Mouse (Mus musculus) left cerebral cortex, adult 2 months (tissue): ENCODE results near the gene Arhgap15. TPM values are rescaled to one million over a fixed set of nuclear protein-coding genes. Genes with fewer than 3 reads are reported as not detected.

Experiments
- DNase-seq, 2 experiments: peaks; one replicate each; pipeline ENCODE4 v3.0.0; 2021 to 2022; ENCODE audit warnings: low spot score in 2 of 2, mixed read lengths in 1 of 2; ENCODE audit errors: extremely low spot score in 1 of 2
- H3K27ac ChIP-seq: fragments of 200-600 bp; 2 replicates; pipeline ENCODE4 v1.8.1; 2022
- H3K4me3 ChIP-seq: fragments of 200-600 bp; 2 replicates; pipeline ENCODE4 v1.8.1; 2022
- CTCF ChIP-seq: fragments of 200-600 bp; IDR thresholded peaks from 2 replicates; pipeline ENCODE4 v1.8.1; 2022; ENCODE audit warnings: antibody characterized with exemption, mild to moderate bottlenecking, moderate library complexity
- intact Hi-C: fragments of 180-260 bp; cut with DNase I; formaldehyde crosslinking; loops from one replicate; pipeline ENCODE4 v1.15.1; 2025
- total RNA-seq, 2 experiments: library from RNA; stranded (reverse); gene quantifications; 2 replicates each; pipeline ENCODE4 v1.2.3; 2021

The Arhgap15 gene
- total RNA-seq, 2 experiments from 2014 or later = 9.7 to 12.8 TPM

DNA sequence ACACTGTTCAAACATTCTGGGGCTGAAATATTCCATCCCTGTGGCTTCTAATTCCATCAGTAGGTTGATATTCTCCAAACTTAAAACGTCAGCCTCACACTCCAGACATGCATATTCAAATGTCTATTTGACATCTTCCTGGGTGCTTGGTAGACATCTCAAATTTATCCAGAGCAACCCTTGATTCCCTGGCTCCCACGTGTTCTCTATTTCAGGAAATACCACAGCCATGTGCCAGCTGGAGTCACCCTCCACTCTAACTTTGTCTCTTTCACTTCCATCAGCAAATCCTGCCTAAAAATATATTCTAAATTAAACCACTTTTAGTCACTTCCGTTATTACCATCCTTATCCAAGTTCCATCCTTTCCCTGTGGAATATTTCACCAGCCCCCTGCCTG, 382.6 kb downstream of the Arhgap15 start:
- intact Hi-C loops = loop anchor here (10.0 kb wide), 2 partner anchors 346 to 974 kb away; no protein-coding TSS in a partner anchor
- TF ChIP-seq CTCF = no peak
- no peak overlapping the region for H3K4me3 ChIP-seq
- peak overlapping the region; percentile 71 for H3K27ac ChIP-seq
- peak in 1 of 2 experiments; percentile 11 for DNase-seq

GRCm38 (mm10) chr2:44134796-44135195, 386.2 kb downstream of the Arhgap15 start:
- DNase-seq = no peak
- no peak for TF ChIP-seq CTCF
- Histone ChIP-seq H3K4me3 (no peak overlapping the region), H3K27ac (peak overlapping the region; percentile 36; the same call in 1 of the 2 replicates)
- intact Hi-C loops = loop anchor here (10.0 kb wide), 2 partner anchors 350 to 970 kb away; no protein-coding TSS in a partner anchor

DNA sequence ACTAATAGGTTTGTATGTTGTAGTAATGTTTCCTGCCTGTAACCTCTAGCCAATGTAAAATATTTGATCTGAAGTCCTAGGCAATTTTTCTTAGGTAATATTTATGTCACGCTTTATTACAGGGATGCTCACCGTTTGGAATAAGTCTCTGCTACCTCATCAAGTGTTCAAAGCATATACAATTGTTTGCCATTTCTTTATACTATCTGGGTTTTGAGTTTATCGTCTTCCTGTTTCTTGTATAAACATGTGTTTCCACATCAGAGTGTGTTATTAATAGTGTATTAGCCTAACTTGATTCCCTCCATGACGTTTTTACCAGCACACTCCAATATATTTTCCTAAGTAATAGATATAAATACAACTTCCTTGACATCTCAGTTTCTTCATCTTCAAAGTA, 391.8 kb downstream of the Arhgap15 start:
- intact Hi-C loops = no loop called here

GRCm38 (mm10) chr2:44142152-44142551, 393.5 kb downstream of the Arhgap15 start:
- H3K4me3 ChIP-seq = no peak overlapping the region
- no peak overlapping the region for H3K27ac ChIP-seq
- no peak for TF ChIP-seq CTCF
- no peak for DNase-seq
- intact Hi-C loops = no loop called here

More for the DNA sequence above, 391.8 kb downstream of the Arhgap15 start:
- Histone ChIP-seq H3K27ac (no peak overlapping the region), H3K4me3 (no peak overlapping the region)
- no peak for TF ChIP-seq CTCF
- DNase-seq = no peak

GRCm38 (mm10) chr2:44142611-44143010, 394.0 kb downstream of the Arhgap15 start:
- TF ChIP-seq CTCF = no peak
- DNase-seq = no peak
- H3K4me3 ChIP-seq = no peak overlapping the region
- intact Hi-C loops = no loop called here
- H3K27ac ChIP-seq = no peak overlapping the region

DNA sequence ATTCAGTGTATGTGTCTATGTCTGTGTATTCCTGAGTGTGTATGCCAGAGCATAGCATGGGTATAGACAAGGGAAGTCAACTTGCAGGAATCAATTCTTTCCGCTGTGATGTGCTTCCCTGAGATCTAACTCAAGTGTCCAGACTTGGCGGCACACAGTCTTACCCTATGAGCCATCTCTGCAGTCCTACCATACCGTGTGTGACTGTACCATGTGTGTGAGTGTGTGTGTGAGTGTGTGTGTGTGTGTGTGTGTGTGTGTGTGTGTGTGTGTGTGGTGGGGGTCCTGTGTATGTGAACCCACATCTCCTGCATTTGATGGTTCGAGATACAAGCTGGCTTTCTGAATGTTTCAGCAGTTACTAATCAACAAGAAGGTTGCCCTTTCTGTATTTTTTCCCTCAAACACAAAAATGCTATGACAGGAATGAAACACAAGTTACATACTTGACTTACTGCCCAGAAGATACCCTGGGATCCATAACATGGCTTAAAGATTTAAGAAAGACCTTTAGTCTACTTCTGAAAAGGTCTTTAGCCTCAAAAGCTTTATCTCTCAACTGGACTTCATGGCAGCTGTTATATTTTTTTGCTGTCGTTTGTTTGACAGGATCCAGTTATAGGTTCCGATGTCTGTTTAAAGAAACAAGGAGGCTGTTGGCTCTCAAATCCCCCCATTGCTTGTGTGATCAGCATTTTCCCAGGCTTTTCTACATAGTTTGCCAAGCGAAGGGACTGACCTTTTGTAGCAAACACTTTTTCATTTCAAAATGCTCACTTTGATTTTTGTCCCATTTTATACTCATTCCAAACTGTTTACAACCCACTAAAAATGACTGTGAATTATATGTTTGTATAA, 397.7 kb downstream of the Arhgap15 start:
- no peak for DNase-seq
- TF ChIP-seq CTCF = no peak
- Histone ChIP-seq H3K4me3 (no peak overlapping the region), H3K27ac (no peak overlapping the region)
- intact Hi-C loops = no loop called here

GRCm38 (mm10) chr2:44147486-44147885, 398.9 kb downstream of the Arhgap15 start:
- intact Hi-C loops = no loop called here
- no peak for DNase-seq
- Histone ChIP-seq H3K4me3 (no peak overlapping the region), H3K27ac (no peak overlapping the region)
- no peak for TF ChIP-seq CTCF

- no peak for DNase-seq
- intact Hi-C loops = no loop called here
- TF ChIP-seq CTCF = no peak
- H3K4me3 ChIP-seq = no peak overlapping the region
- H3K27ac ChIP-seq = no peak overlapping the region
These were observed 399.3 kb downstream of the Arhgap15 start for GRCm38 (mm10) chr2:44147971-44148370.

GRCm38 (mm10) chr2:44148550-44149100, 400.0 kb downstream of the Arhgap15 start:
- no peak for TF ChIP-seq CTCF
- Histone ChIP-seq H3K4me3 (no peak overlapping the region), H3K27ac (no peak overlapping the region)
- intact Hi-C loops = no loop called here
- no peak for DNase-seq

- TF ChIP-seq CTCF = no peak
- no peak overlapping the region for H3K4me3 ChIP-seq
- H3K27ac ChIP-seq = no peak overlapping the region
- intact Hi-C loops = no loop called here
- no peak for DNase-seq
These were observed 403.7 kb downstream of the Arhgap15 start for GRCm38 (mm10) chr2:44152301-44152700.

DNA sequence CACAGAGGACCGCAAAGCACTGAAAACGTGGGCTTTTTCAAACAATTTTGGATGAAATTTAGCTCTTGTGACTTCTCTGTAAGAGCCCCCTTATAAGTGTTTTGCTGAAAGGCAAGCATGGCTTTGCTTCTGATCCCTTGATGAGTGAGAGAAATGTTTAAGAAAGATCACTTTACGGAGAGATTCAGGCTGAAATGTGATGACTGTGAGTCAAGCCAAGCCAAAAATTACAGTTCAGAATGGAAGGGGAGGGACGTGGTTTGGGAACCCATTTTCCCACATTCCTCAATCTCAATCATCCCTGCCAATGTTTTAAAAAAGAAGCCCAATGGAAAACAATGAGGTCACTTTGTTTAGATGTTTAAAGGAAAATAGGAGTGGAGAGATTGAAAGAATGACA, 411.7 kb downstream of the Arhgap15 start:
- Histone ChIP-seq H3K4me3 (no peak overlapping the region), H3K27ac (no peak overlapping the region)
- no peak for TF ChIP-seq CTCF
- DNase-seq = no peak
- intact Hi-C loops = no loop called here

GRCm38 (mm10) chr2:44165789-44166188, 417.2 kb downstream of the Arhgap15 start:
- no peak for DNase-seq
- intact Hi-C loops = no loop called here
- TF ChIP-seq CTCF = no peak
- Histone ChIP-seq H3K4me3 (no peak overlapping the region), H3K27ac (no peak overlapping the region)
